Mouse (Mus musculus) hindbrain, postnatal 0 days (tissue): ENCODE results near the gene Gm10322. TPM values are rescaled to one million over a fixed set of nuclear protein-coding genes. Genes with fewer than 3 reads are reported as not detected.

ENCODE experiments used
- ATAC-seq: fragments of 200-750 bp; cut with Nextera tagmentation; 2 replicates; pipeline ENCODE4 v1.8.0; 2017; ENCODE audit warnings: mild to moderate bottlenecking, moderate TSS enrichment, moderate library complexity
- DNase-seq: peaks from one replicate; pipeline ENCODE4 v3.0.0-alpha.2; 2015; ENCODE audit warnings: low spot score
- H3K27ac ChIP-seq: fragments of 300-500 bp; sonication (generic); 2 replicates; pipeline ENCODE4 v1.5.1; 2014; ENCODE audit warnings: mild to moderate bottlenecking
- H3K27me3 ChIP-seq: fragments of 300-500 bp; sonication (generic); 2 replicates; pipeline ENCODE4 v1.6.1; 2014; ENCODE audit warnings: low read length, mixed read lengths; ENCODE audit not compliant: insufficient read depth
- H3K36me3 ChIP-seq: fragments of 300-500 bp; sonication (generic); 2 replicates; pipeline ENCODE4 v1.6.1; 2014; ENCODE audit warnings: low read length, mixed read lengths; ENCODE audit not compliant: insufficient read depth
- H3K4me1 ChIP-seq: fragments of 300-500 bp; sonication (generic); 2 replicates; pipeline ENCODE4 v1.6.1; 2014; ENCODE audit warnings: antibody characterized with exemption, low read length, mixed read lengths; ENCODE audit not compliant: insufficient read depth
- H3K4me2 ChIP-seq: fragments of 300-500 bp; sonication (generic); 2 replicates; pipeline ENCODE4 v1.6.1; 2014; ENCODE audit warnings: low read depth, mild to moderate bottlenecking, low read length, moderate library complexity, mixed read lengths
- H3K4me3 ChIP-seq: fragments of 300-500 bp; sonication (generic); 2 replicates; pipeline ENCODE4 v1.5.1; 2014; ENCODE audit warnings: low read length
- H3K9ac ChIP-seq: fragments of 300-500 bp; sonication (generic); replicated peaks from 2 replicates; pipeline ENCODE4 v1.6.1; 2014; ENCODE audit warnings: mild to moderate bottlenecking, low read length, moderate library complexity, mixed read lengths
- H3K9me3 ChIP-seq: fragments of 300-500 bp; sonication (generic); 2 replicates; pipeline ENCODE4 v1.6.1; 2016; ENCODE audit warnings: low read length, mixed read lengths
- CTCF ChIP-seq: IDR thresholded peaks from 2 replicates; pipeline ENCODE4 v1.5.1; 2016; ENCODE audit warnings: antibody characterized with exemption, control low read depth, low read depth
- WGBS: fragments of 180-500 bp; shearing (Covaris S2); extraction: QIAGEN DNeasy Blood & Tissue Kit; methylation state at CpG from one replicate; pipeline ENCODE4 v1.1.7; 2014; 5-methylcytosine and 5-hydroxymethylcytosine counted together
- polyA plus RNA-seq: library from polyadenylated mRNA; unstranded; fragments of >200 nt; fragmentation: Nextera tagmentation; extraction: Ambion mirVana; gene quantifications from 2 replicates; pipeline ENCODE4 v1.2.1, GENCODE M21; 2015
- total RNA-seq: library from RNA; depleted of rRNA; stranded (reverse); fragments of >200 nt; gene quantifications from 2 replicates; pipeline ENCODE4 v1.2.3, GENCODE M21; 2014

Gm10322 gene
- total and polyA plus RNA-seq, 2 experiments from 2014 or later, result not detected

GRCm38 (mm10) chr10:59585621-59586020 is 30.2 kb upstream of the Gm10322 start:
- TF ChIP-seq CTCF, result no peak
- H3K4me1 ChIP-seq, result no peaks in the 10 kb centered on the region
- no peak overlapping the region for H3K4me2 ChIP-seq
- no peak overlapping the region for H3K9ac ChIP-seq
- 84% methylated on average over 5 of the region's 5 CpGs for WGBS
- H3K27ac ChIP-seq, result no peak overlapping the region
- H3K27me3 ChIP-seq, result no peaks in the 10 kb centered on the region
- H3K4me3 ChIP-seq, result no peak overlapping the region
- no peak for DNase-seq
- H3K9me3 ChIP-seq, result no peaks in the 10 kb centered on the region
- H3K36me3 ChIP-seq, result no peaks in the 10 kb centered on the region
- ATAC-seq, result no peak

DNA sequence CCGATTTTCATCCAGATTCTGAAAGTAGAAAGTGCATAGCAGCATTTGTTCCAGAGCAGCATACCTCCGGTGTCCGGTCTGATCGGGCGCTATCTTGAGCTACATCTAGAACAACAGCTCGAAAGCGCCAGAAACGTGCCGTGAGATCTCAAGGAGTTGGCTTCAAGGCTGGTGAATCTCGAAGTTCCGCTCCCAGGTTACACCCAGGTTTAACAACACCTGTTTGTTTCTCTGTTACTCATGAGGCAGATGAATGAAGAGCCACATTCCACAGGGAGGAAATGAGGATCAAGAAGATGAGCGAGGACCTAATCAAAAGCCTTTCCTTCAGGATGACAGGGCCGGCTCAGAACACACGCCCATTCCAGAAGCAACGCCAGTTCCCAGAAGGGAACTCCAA is 29.0 kb upstream of the Gm10322 start:
- Histone ChIP-seq H3K36me3 (no peaks in the 10 kb centered on the region), H3K27ac (no peak overlapping the region), H3K9ac (no peak overlapping the region), H3K4me2 (no peak overlapping the region), H3K9me3 (no peaks in the 10 kb centered on the region), H3K4me3 (no peak overlapping the region), H3K27me3 (no peaks in the 10 kb centered on the region), H3K4me1 (no peaks in the 10 kb centered on the region)
- ATAC-seq (no peak), DNase-seq (no peak)
- 93% methylated on average over 15 of the region's 15 CpGs for WGBS
- TF ChIP-seq CTCF, result no peak

DNA sequence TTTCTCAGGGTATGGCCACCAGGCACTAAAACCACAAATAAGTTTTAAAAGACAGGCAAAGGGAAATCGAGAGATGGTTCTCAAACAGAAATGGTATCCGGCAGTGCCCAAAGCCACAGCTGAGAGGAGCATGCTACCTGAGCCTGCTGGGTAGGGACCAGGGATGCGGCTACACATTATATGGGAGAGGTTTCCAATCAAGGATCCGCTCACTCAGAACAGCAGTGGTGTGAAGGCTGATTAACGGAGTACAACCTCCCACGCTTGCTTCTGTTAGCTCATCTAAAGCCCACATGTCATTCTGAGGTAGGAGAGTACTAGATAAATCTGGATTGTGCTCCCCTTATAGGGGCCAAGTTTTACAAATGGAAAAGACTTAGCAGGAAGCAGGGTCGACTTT is 27.7 kb upstream of the Gm10322 start:
- ATAC-seq (no peak), DNase-seq (no peak)
- H3K9ac ChIP-seq, result no peak overlapping the region
- no peak overlapping the region for H3K27ac ChIP-seq
- 91% methylated on average over 7 of the region's 7 CpGs for WGBS
- H3K36me3 ChIP-seq, result no peaks in the 10 kb centered on the region
- no peak overlapping the region for H3K4me3 ChIP-seq
- no peaks in the 10 kb centered on the region for H3K9me3 ChIP-seq
- no peak overlapping the region for H3K4me2 ChIP-seq
- TF ChIP-seq CTCF, result no peak
- no peaks in the 10 kb centered on the region for H3K4me1 ChIP-seq
- H3K27me3 ChIP-seq, result no peaks in the 10 kb centered on the region

- 91% methylated on average over 7 of the region's 7 CpGs for WGBS
- Histone ChIP-seq H3K4me2 (no peak overlapping the region), H3K36me3 (no peaks in the 10 kb centered on the region), H3K9me3 (no peaks in the 10 kb centered on the region), H3K4me1 (no peaks in the 10 kb centered on the region), H3K27ac (no peak overlapping the region), H3K27me3 (no peaks in the 10 kb centered on the region), H3K4me3 (no peak overlapping the region), H3K9ac (no peak overlapping the region)
- no peak for ATAC-seq
- DNase-seq, result no peak
- TF ChIP-seq CTCF, result no peak
These were observed 26.4 kb upstream of the Gm10322 start for GRCm38 (mm10) chr10:59589420-59589819.

GRCm38 (mm10) chr10:59589856-59590255 is 26.0 kb upstream of the Gm10322 start:
- no peak for ATAC-seq
- Histone ChIP-seq H3K36me3 (no peaks in the 10 kb centered on the region), H3K27me3 (no peaks in the 10 kb centered on the region), H3K27ac (no peak overlapping the region), H3K9me3 (no peaks in the 10 kb centered on the region), H3K4me3 (no peak overlapping the region), H3K4me2 (no peak overlapping the region), H3K4me1 (no peaks in the 10 kb centered on the region), H3K9ac (no peak overlapping the region)
- WGBS, result 93% methylated on average over 13 of the region's 13 CpGs
- TF ChIP-seq CTCF, result no peak
- DNase-seq, result no peak

DNA sequence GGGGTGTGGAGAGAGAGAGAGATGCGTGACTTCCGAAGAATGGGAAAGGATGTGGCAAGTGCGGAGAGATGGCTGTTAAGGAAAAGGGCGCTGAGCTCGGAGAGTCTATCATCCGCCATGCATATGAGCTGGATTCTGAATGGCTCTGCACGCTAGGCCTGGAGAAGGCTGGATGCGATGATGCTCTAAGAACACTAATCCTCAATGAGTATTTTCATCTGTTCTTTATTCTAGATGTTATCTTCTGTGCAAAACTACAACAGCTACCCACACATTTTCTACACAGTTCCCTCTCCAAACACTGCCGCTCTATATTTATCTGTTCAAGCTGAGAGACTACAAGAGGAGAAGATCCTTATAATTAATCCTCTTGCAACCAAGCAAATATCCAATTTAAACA is 25.3 kb upstream of the Gm10322 start:
- no peak overlapping the region for H3K9ac ChIP-seq
- H3K27me3 ChIP-seq, result no peaks in the 10 kb centered on the region
- WGBS, result 94% methylated on average over 9 of the region's 9 CpGs
- no peak overlapping the region for H3K4me3 ChIP-seq
- no peaks in the 10 kb centered on the region for H3K9me3 ChIP-seq
- H3K36me3 ChIP-seq, result no peaks in the 10 kb centered on the region
- TF ChIP-seq CTCF, result no peak
- no peaks in the 10 kb centered on the region for H3K4me1 ChIP-seq
- no peak for ATAC-seq
- no peak overlapping the region for H3K4me2 ChIP-seq
- DNase-seq, result no peak
- H3K27ac ChIP-seq, result no peak overlapping the region

DNA sequence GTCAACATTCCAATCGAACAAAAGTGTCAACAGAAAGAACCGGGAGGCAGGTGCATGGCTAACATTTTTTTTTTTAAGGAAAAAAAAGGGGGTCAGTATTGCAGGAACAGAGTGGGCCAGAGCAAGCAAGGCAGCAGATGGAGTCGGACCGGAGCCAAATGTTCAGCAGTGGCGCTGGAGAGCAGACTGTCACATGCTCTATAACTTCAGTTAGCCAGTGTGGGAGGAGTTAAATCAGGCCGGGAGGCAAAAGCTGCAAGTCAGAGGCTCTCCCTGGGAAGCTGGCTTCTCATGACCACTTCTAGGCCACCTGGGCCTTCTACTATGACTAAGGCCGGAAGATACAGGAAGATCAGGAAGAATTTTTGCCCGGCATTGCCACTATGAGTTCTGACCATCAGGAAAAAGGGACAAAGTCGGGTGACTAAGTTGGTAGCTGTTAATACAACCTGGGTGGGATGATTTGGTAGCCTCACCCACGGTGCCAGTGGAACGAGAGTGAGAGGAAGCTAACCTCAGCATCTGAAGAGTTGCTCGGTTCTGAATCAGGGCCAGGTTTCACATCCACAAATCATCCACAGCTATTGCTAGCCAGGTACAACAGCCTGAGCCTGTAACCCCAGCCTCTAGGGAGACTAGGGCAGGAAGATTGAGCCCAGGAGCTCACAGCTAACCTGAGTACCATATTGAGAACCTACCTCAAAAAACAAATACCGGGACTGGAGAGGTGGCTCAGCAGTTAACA is 21.9 kb upstream of the Gm10322 start:
- DNase-seq, result peak; percentile 75
- Histone ChIP-seq H3K9me3 (no peaks in the 10 kb centered on the region), H3K9ac (no peak overlapping the region), H3K4me1 (no peaks in the 10 kb centered on the region), H3K4me3 (no peak overlapping the region), H3K27ac (no peak overlapping the region; the same call in 1 of the 2 replicates), H3K27me3 (no peaks in the 10 kb centered on the region), H3K36me3 (no peaks in the 10 kb centered on the region; the same call in 1 of the 2 replicates), H3K4me2 (no peak overlapping the region)
- peak; percentile 72; the same call in 1 of the 2 replicates for ATAC-seq
- 64% methylated on average over 13 of the region's 13 CpGs for WGBS
- TF ChIP-seq CTCF, result no peak
